Mouse (Mus musculus): ENCODE measurements around the gene Polr2i. TPM values are rescaled to one million over a fixed set of nuclear protein-coding genes. Genes with fewer than 3 reads are reported as not detected.

The Polr2i gene
- not detected for polyA plus RNA-seq (2014; fragmentation: Illumina TruSeq; extraction: RNeasy Lipid Tissue Mini Kit (QIAGEN cat#74804); ENCODE audit: low replicate concordance)

DNA sequence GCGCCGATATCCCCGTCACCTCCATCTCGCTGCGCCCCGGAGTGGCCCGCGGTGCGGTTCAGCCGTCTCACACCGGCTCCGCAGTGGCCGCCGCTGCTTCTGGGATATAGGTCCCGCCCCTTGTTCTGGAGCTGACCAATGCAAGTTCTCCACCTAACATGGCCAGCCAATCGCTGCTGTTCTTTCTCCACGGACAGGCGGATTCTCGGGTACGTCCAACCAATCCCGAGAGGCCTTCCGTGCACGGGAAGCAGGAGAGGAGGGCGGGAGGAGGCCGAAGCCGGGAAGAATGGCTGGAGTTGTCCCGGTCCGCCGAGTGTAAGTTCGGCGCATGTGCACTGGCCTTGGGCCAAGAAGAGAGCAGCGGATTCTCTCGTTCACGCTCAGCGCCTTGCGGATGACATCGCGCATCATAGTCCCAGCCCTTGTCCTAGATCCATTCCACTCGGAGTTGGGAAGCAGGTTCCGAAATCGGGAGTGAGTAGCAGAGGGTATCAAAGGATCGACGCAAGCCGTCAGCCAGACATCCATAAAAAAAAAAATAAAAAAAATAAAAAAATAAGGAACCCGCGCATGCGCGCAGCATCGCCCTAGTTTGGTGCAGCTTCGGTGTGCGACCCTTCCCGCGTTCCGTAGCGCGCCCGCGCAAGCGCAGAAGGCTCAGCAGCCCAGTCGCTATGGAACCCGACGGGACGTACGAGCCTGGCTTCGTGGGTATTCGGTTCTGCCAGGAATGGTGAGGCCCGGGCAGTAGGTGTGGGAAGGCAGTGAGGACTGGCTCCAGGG lies at the start of gene Polr2i, which contains the start of gene Tbcb:
Gene Polr2i, plus strand, starts transcription at position 280 of the 786 bp plus-strand sequence.
Gene Tbcb, minus strand, starts transcription at position 604 of the 786 bp plus-strand sequence.

DNA sequence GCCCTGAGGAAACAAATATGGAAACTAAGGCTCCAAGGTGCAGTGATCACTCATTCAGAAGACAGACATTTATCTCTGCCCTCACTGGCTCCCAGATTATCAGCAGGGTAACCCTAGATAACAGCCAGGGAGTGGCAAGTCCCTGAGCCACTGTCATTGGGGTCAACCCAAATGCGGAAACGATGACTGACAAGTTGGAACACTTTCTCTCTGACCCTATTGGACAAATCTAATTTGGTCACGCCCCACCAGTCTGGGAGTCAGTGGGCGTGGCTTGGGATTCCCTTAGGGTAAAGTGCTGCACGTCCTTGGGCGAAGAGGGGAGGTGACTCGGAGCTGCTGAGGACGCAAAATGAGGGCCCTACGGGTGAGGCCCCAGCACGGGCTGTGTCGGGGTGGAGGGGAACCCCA lies 47.9 kb upstream of the Polr2i start, which contains the start of gene Cox7a1:
Gene Cox7a1, plus strand, starts transcription at position 266 of the 411 bp plus-strand sequence.

DNA sequence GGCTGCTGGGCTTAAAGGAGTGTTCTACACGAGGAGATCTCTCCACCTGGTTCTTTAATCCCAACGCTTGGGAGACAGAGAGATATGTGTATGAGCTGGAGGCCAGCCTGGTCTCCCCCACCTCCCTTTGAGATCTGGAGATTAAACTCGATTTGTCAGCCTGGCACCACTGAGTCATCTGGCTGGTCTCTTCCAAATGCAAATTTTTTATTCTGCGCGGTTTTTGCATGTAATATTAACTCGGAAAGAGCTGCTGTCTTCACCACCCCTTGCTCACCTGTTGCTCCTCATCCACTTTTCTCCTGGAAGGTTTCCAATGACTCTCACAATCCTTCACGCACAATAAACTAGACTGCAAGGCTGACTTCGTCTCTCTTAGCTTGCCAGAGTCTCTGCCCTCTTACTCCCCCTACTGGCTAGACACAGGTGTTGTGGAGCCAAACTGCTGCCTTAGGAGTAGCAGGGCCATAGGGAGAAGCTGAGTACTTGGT lies 33.2 kb upstream of the Polr2i start, which contains the start of gene Capns1:
Gene Capns1, minus strand, starts transcription at position 331 of the 491 bp plus-strand sequence.

DNA sequence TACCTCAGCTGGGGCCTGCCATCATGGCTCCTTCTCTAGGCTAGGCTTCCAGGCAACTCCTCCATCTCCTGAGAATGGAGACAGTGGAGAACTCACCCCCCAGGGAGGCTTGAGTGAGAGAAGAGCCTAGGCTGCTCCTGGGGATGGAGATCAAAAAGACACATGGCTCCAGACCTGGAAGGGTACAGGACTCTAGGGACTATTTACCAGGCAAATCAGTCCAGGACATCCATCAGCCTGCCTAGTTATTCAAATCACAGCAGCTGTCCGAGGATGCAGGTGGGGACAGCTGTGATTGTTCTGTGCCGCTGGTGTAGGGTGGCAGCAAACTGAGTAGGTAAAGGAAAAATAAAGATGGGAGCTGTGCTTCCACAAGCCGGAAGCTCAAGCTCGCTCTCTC lies 3.9 kb downstream of the Polr2i start, which contains the start of gene Ovol3:
Gene Ovol3, minus strand, starts transcription at position 101 of the 400 bp plus-strand sequence.

DNA sequence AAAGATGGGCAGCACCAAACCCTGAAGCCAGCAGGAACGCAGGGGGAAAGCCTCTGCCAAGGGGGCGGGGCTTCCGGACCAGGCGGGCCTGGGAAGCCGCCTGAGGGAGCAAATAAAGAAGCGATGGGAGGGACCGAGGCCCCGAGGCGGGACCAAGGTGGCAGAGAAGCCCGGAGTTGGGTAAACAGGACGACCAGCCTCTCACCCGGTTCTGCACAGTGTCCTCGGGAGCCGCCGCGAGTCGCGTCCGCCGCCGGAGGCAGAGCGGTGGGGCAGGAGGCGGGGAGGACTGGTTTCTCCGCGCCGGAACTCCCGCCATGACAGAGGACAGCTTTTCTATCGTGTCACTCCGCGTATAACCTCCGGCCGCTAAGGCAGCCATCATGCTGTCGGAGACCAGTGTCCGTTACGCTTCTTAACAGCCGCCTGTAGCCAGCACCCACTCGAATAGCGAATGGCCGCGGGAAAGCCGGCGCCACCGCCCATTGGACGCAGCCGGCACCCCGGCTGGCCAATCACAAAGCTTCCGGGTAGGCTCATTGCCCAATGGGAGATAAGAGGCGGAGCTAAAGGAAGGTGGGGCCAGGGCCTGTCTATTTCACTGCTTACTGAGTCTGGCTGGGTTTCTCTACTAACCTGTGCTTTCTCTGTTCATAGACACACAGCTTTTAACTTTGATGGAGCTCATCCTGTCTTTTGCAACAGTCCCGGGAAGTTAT lies 48.4 kb downstream of the Polr2i start, which contains the start of the genes Thap8 and Wdr62:
Gene Thap8, plus strand, starts transcription at position 144 of the 719 bp plus-strand sequence.
Gene Wdr62, minus strand, starts transcription at position 469 of the 719 bp plus-strand sequence.

Other genes starting within 250 kb of the Polr2i start
- gene Zfp568, start 248.0 kb upstream of the Polr2i start, polyA plus RNA-seq (2014; fragmentation: Illumina TruSeq; extraction: RNeasy Lipid Tissue Mini Kit (QIAGEN cat#74804); ENCODE audit: low replicate concordance) = 4.6 TPM
- 2.1 TPM for gene Zfp14, start 180.6 kb upstream of the Polr2i start, polyA plus RNA-seq (2014; fragmentation: Illumina TruSeq; extraction: RNeasy Lipid Tissue Mini Kit (QIAGEN cat#74804); ENCODE audit: low replicate concordance)
- 2.3 TPM for gene Zfp82, start 159.0 kb upstream of the Polr2i start, polyA plus RNA-seq (2014; fragmentation: Illumina TruSeq; extraction: RNeasy Lipid Tissue Mini Kit (QIAGEN cat#74804); ENCODE audit: low replicate concordance)
- gene Gm26920, start 141.5 kb upstream of the Polr2i start, polyA plus RNA-seq (2014; fragmentation: Illumina TruSeq; extraction: RNeasy Lipid Tissue Mini Kit (QIAGEN cat#74804); ENCODE audit: low replicate concordance) = not detected
- gene Zfp566, start 141.4 kb upstream of the Polr2i start, polyA plus RNA-seq (2014; fragmentation: Illumina TruSeq; extraction: RNeasy Lipid Tissue Mini Kit (QIAGEN cat#74804); ENCODE audit: low replicate concordance) = 1.6 TPM
- gene Zfp260, start 137.2 kb upstream of the Polr2i start, polyA plus RNA-seq (2014; fragmentation: Illumina TruSeq; extraction: RNeasy Lipid Tissue Mini Kit (QIAGEN cat#74804); ENCODE audit: low replicate concordance) = 98.7 TPM
- gene Zfp382, start 110.0 kb upstream of the Polr2i start, polyA plus RNA-seq (2014; fragmentation: Illumina TruSeq; extraction: RNeasy Lipid Tissue Mini Kit (QIAGEN cat#74804); ENCODE audit: low replicate concordance) = 0.37 TPM
- gene Zfp146, start 62.2 kb upstream of the Polr2i start, polyA plus RNA-seq (2014; fragmentation: Illumina TruSeq; extraction: RNeasy Lipid Tissue Mini Kit (QIAGEN cat#74804); ENCODE audit: low replicate concordance) = 20.8 TPM
- 4.2 TPM for gene Cox7a1, start 47.8 kb upstream of the Polr2i start, polyA plus RNA-seq (2014; fragmentation: Illumina TruSeq; extraction: RNeasy Lipid Tissue Mini Kit (QIAGEN cat#74804); ENCODE audit: low replicate concordance)
- gene Capns1, start 33.1 kb upstream of the Polr2i start, polyA plus RNA-seq (2014; fragmentation: Illumina TruSeq; extraction: RNeasy Lipid Tissue Mini Kit (QIAGEN cat#74804); ENCODE audit: low replicate concordance) = 24.3 TPM
- 3.2 TPM for gene Tbcb, start 324 bp downstream of the Polr2i start, polyA plus RNA-seq (2014; fragmentation: Illumina TruSeq; extraction: RNeasy Lipid Tissue Mini Kit (QIAGEN cat#74804); ENCODE audit: low replicate concordance)
- gene Ovol3, start 3.8 kb downstream of the Polr2i start, polyA plus RNA-seq (2014; fragmentation: Illumina TruSeq; extraction: RNeasy Lipid Tissue Mini Kit (QIAGEN cat#74804); ENCODE audit: low replicate concordance) = not detected
- gene Thap8, start 48.1 kb downstream of the Polr2i start, polyA plus RNA-seq (2014; fragmentation: Illumina TruSeq; extraction: RNeasy Lipid Tissue Mini Kit (QIAGEN cat#74804); ENCODE audit: low replicate concordance) = not detected
- gene Wdr62, start 48.5 kb downstream of the Polr2i start, polyA plus RNA-seq (2014; fragmentation: Illumina TruSeq; extraction: RNeasy Lipid Tissue Mini Kit (QIAGEN cat#74804); ENCODE audit: low replicate concordance) = not detected
- 1.2 TPM for gene Clip3, start 59.8 kb downstream of the Polr2i start, polyA plus RNA-seq (2014; fragmentation: Illumina TruSeq; extraction: RNeasy Lipid Tissue Mini Kit (QIAGEN cat#74804); ENCODE audit: low replicate concordance)
- 2.9 TPM for gene Alkbh6, start 76.8 kb downstream of the Polr2i start, polyA plus RNA-seq (2014; fragmentation: Illumina TruSeq; extraction: RNeasy Lipid Tissue Mini Kit (QIAGEN cat#74804); ENCODE audit: low replicate concordance)
- 1.6 TPM for gene Syne4, start 82.9 kb downstream of the Polr2i start, polyA plus RNA-seq (2014; fragmentation: Illumina TruSeq; extraction: RNeasy Lipid Tissue Mini Kit (QIAGEN cat#74804); ENCODE audit: low replicate concordance)
- 0.71 TPM for gene E130208F15Rik, start 89.8 kb downstream of the Polr2i start, polyA plus RNA-seq (2014; fragmentation: Illumina TruSeq; extraction: RNeasy Lipid Tissue Mini Kit (QIAGEN cat#74804); ENCODE audit: low replicate concordance)
- gene Sdhaf1, start 91.9 kb downstream of the Polr2i start, polyA plus RNA-seq (2014; fragmentation: Illumina TruSeq; extraction: RNeasy Lipid Tissue Mini Kit (QIAGEN cat#74804); ENCODE audit: low replicate concordance) = 1.3 TPM
- gene Lrfn3, start 130.8 kb downstream of the Polr2i start, polyA plus RNA-seq (2014; fragmentation: Illumina TruSeq; extraction: RNeasy Lipid Tissue Mini Kit (QIAGEN cat#74804); ENCODE audit: low replicate concordance) = 0.41 TPM
- 2.8 TPM for gene Tyrobp, start 181.8 kb downstream of the Polr2i start, polyA plus RNA-seq (2014; fragmentation: Illumina TruSeq; extraction: RNeasy Lipid Tissue Mini Kit (QIAGEN cat#74804); ENCODE audit: low replicate concordance)
- not detected for gene Hcst, start 187.9 kb downstream of the Polr2i start, polyA plus RNA-seq (2014; fragmentation: Illumina TruSeq; extraction: RNeasy Lipid Tissue Mini Kit (QIAGEN cat#74804); ENCODE audit: low replicate concordance)
- gene Nfkbid, start 189.8 kb downstream of the Polr2i start, polyA plus RNA-seq (2014; fragmentation: Illumina TruSeq; extraction: RNeasy Lipid Tissue Mini Kit (QIAGEN cat#74804); ENCODE audit: low replicate concordance) = 0.67 TPM
- 9.8 TPM for gene Aplp1, start 213.6 kb downstream of the Polr2i start, polyA plus RNA-seq (2014; fragmentation: Illumina TruSeq; extraction: RNeasy Lipid Tissue Mini Kit (QIAGEN cat#74804); ENCODE audit: low replicate concordance)
- not detected for gene Kirrel2, start 225.7 kb downstream of the Polr2i start, polyA plus RNA-seq (2014; fragmentation: Illumina TruSeq; extraction: RNeasy Lipid Tissue Mini Kit (QIAGEN cat#74804); ENCODE audit: low replicate concordance)
- gene Nphs1, start 226.4 kb downstream of the Polr2i start, polyA plus RNA-seq (2014; fragmentation: Illumina TruSeq; extraction: RNeasy Lipid Tissue Mini Kit (QIAGEN cat#74804); ENCODE audit: low replicate concordance) = 0.15 TPM